Mouse (Mus musculus): ENCODE data around the gene Cav1. TPM values are rescaled to one million over a fixed set of nuclear protein-coding genes. Genes with fewer than 3 reads are reported as not detected.

Gene Cav1
- total RNA-seq, 2 experiments from 2014 or later: 376 to 427 TPM

Other genes with a start within 250 kb of the Cav1 start
- gene Tes, start 241.2 kb upstream of the Cav1 start, total RNA-seq (2021): 1 to 10 TPM; 5.2 to 5.7 TPM
- gene Cav2, start 25.1 kb upstream of the Cav1 start, total RNA-seq (2021): 10 to 100 TPM; 32.0 to 37.4 TPM
- 10 to 100 TPM; 14.7 to 15.0 TPM for gene Met, start 157.5 kb downstream of the Cav1 start, total RNA-seq (2021)